Mouse (Mus musculus) liver, embryonic 12.5 days (tissue): ENCODE data around the gene Gpr171. TPM values are rescaled to one million over a fixed set of nuclear protein-coding genes. Genes with fewer than 3 reads are reported as not detected.
A peak's percentile ranks its signal among the peaks of the same experiment; 100 is the strongest.
"Not testable (repeated sequence)": the region's sequence is repeated elsewhere in the genome, so short reads cannot be mapped to it uniquely, and the experiment has no call there.

ENCODE experiments used
- ATAC-seq: fragments of 200-750 bp; cut with Nextera tagmentation; 2 replicates; pipeline ENCODE4 v1.8.0; 2017; ENCODE audit warnings: moderate number of reproducible peaks, mild to moderate bottlenecking, moderate library complexity
- H3K27ac ChIP-seq: fragments of 300-500 bp; sonication (generic); 2 replicates; pipeline ENCODE4 v1.5.1; 2016; ENCODE audit warnings: mild to moderate bottlenecking
- H3K27me3 ChIP-seq: fragments of 300-500 bp; sonication (generic); replicated peaks from 2 replicates; pipeline ENCODE4 v1.6.1; 2016; ENCODE audit warnings: mild to moderate bottlenecking, moderate library complexity
- H3K36me3 ChIP-seq: fragments of 300-500 bp; sonication (generic); 2 replicates; pipeline ENCODE4 v1.6.1; 2016; ENCODE audit warnings: mild to moderate bottlenecking, moderate library complexity
- H3K4me1 ChIP-seq: fragments of 300-500 bp; sonication (generic); 2 replicates; pipeline ENCODE4 v1.6.1; 2016
- H3K4me2 ChIP-seq: fragments of 300-500 bp; sonication (generic); 2 replicates; pipeline ENCODE4 v1.6.1; 2016; ENCODE audit warnings: mild to moderate bottlenecking, moderate library complexity
- H3K4me3 ChIP-seq: fragments of 300-500 bp; sonication (generic); 2 replicates; pipeline ENCODE4 v1.5.1; 2016; ENCODE audit warnings: mild to moderate bottlenecking, moderate library complexity
- H3K9ac ChIP-seq: fragments of 300-500 bp; sonication (generic); 2 replicates; pipeline ENCODE4 v1.6.1; 2016; ENCODE audit warnings: mild to moderate bottlenecking, moderate library complexity
- H3K9me3 ChIP-seq: fragments of 300-500 bp; sonication (generic); replicated peaks from 2 replicates; pipeline ENCODE4 v1.6.1; 2016; ENCODE audit warnings: mild to moderate bottlenecking, moderate library complexity
- WGBS: fragments of 180-500 bp; shearing (Covaris S2); methylation state at CpG from one replicate; pipeline ENCODE4 v1.1.7; 2016; ENCODE audit not compliant: insufficient replicate concordance; 5-methylcytosine and 5-hydroxymethylcytosine counted together
- polyA plus RNA-seq: library from polyadenylated mRNA; unstranded; fragments of >200 nt; fragmentation: Nextera tagmentation; extraction: Ambion mirVana; gene quantifications from 2 replicates; pipeline ENCODE4 v1.2.1, GENCODE M21; 2016

The Gpr171 gene
- polyA plus RNA-seq, 1 experiment from 2014 or later = 2.3 TPM

DNA sequence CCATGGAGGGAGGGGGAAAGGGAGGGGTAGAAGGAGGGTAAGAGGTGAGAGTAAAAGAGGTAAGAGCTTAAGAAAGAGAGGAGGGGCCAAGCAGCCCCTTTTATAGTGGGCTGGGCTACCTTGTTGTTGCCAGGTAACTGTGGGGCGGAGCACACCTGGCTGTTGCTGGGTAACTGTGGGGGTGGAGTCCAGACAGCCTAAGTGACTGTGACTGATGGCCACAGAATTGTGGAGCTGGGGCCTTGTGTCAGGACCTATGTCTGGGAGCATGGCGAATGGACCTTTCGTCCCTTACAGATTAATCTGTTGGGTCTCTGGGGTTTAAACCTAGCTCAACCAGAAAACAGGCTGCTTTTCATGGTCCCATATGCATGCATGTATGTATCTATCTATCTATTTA, 8.2 kb upstream of the Gpr171 start:
- H3K4me1 ChIP-seq = peaks cover 25% of the 10 kb centered on the region
- H3K4me3 ChIP-seq, H3K9ac ChIP-seq, H3K27me3 ChIP-seq, H3K9me3 ChIP-seq, H3K27ac ChIP-seq, ATAC-seq, H3K36me3 ChIP-seq, H3K4me2 ChIP-seq: not testable (repeated sequence)
- 73% methylated on average over 3 of the region's 3 CpGs for WGBS

DNA sequence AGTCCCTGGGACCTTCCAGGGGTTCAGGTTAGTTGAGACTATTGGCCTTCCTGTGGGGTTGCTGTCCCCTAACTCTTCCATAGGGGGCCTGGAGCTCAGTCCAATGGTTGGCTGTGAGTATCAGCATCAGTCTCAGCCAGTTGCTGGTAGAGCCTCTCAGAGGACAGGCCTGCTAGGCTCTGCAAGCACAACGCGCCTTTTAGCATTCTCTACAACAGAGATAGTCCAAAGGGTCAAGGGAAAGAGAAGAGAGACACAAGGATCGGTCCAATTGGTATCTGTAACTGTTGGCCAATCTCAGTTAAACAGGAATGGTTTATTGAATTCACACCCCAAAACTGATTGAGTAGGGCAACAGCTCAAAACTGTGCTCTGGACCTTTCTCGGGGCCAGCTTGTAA, 5.8 kb upstream of the Gpr171 start:
- WGBS = 74% methylated on average over 4 of the region's 4 CpGs
- H3K9me3 ChIP-seq = no peaks in the 10 kb centered on the region
- no peak overlapping the region for H3K4me3 ChIP-seq
- H3K36me3 ChIP-seq = no peaks in the 10 kb centered on the region
- no peak overlapping the region for H3K4me2 ChIP-seq
- H3K9ac ChIP-seq = no peak overlapping the region
- H3K27ac ChIP-seq = no peak overlapping the region
- H3K4me1 ChIP-seq = peaks cover 28% of the 10 kb centered on the region
- ATAC-seq = no peak
- no peaks in the 10 kb centered on the region for H3K27me3 ChIP-seq

DNA sequence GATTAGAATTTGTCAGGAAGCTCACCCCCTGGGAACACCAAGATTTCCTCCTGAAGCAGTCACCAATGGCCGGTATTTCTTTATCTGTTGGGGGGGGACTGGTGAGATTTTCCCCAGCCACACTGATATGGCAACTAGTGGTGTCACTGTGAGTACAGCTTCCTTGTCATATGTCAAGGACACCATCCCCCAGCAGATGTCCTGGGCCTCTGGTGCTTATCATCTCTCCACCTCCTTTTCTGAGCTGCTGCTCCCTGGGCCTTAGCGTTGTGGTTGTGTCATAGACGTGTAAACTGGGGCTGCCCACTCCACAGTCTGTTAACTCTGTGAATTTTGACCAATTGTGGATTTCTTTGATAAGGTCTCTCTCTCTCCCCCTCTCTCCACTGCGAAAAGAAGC, 2.8 kb upstream of the Gpr171 start:
- Histone ChIP-seq H3K36me3 (no peaks in the 10 kb centered on the region), H3K4me2 (no peak overlapping the region), H3K27ac (no peak overlapping the region), H3K27me3 (no peaks in the 10 kb centered on the region), H3K9ac (no peak overlapping the region), H3K4me1 (peaks cover 25% of the 10 kb centered on the region), H3K4me3 (no peak overlapping the region), H3K9me3 (no peaks in the 10 kb centered on the region)
- peak; percentile 78 for ATAC-seq
- WGBS = 11% methylated on average over 4 of the region's 4 CpGs

DNA sequence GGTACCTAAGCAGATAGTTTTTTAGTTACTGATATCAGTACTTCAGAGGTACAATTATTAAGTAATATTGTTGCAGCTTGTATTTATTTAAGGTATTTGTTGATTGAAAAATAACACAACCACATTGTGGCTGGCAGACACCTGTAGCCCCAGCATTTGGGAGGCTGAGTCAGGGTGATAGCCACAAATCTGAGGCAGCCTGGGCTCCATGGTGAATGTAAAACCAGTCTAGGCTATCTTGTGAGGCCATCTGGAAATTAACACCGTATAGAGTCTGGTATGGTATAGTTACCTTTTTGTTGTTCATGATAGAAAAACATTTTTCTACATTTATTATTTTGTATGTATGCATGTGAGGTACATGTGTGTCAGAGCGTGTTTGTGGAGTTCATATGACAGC, 525 bp upstream of the Gpr171 start:
- Histone ChIP-seq H3K27me3 (no peaks in the 10 kb centered on the region), H3K9me3 (no peaks in the 10 kb centered on the region), H3K4me2 (no peak overlapping the region), H3K4me3 (no peak overlapping the region), H3K9ac (no peak overlapping the region), H3K4me1 (peaks cover 34% of the 10 kb centered on the region), H3K36me3 (no peaks in the 10 kb centered on the region), H3K27ac (no peak overlapping the region)
- ATAC-seq = no peak
- WGBS = 59% methylated on average over 2 of the region's 2 CpGs

GRCm38 (mm10) chr3:59098540-59098939, 3.1 kb downstream of the Gpr171 start:
- 30% methylated on average over 10 of the region's 10 CpGs for WGBS
- Histone ChIP-seq H3K4me3 (no peak overlapping the region), H3K9me3 (no peaks in the 10 kb centered on the region), H3K4me1 (peaks cover 17% of the 10 kb centered on the region), H3K9ac (no peak overlapping the region), H3K27me3 (no peaks in the 10 kb centered on the region), H3K4me2 (no peak overlapping the region), H3K27ac (no peak overlapping the region), H3K36me3 (no peaks in the 10 kb centered on the region)
- no peak for ATAC-seq

GRCm38 (mm10) chr3:59097421-59097820, 4.2 kb downstream of the Gpr171 start:
- no peak overlapping the region for H3K27ac ChIP-seq
- 58% methylated on average over 6 of the region's 6 CpGs for WGBS
- 0 out of 2 replicates have a peak, but pooled peaks have one; percentile 24 for ATAC-seq

DNA sequence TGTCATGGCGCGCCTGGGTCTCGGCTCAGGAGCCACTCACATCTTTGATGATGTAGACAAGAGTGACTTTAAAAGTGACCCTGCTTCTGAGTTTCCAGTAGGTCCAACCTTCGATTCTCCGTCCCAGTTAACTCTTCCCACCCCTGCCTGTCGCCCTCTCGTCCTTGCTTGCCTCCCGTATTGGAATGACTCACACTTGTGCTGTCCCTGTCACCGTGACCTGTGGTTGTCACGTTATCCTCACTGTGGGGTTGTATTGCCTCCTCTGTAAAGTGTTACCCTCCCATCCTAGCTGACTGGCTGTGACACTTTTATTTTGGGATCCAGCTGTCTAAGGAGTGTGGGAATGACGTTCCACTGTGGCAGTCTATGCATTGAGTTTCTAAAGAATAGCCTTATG, 8.9 kb downstream of the Gpr171 start:
- WGBS = 72% methylated on average over 11 of the region's 11 CpGs
- ATAC-seq = no peak

More at GRCm38 (mm10) chr3:59097421-59097820, 4.2 kb downstream of the Gpr171 start:
- Histone ChIP-seq H3K4me2 (no peak overlapping the region), H3K4me1 (peaks cover 9% of the 10 kb centered on the region), H3K9ac (no peak overlapping the region), H3K4me3 (no peak overlapping the region), H3K9me3 (no peaks in the 10 kb centered on the region), H3K36me3 (no peaks in the 10 kb centered on the region), H3K27me3 (no peaks in the 10 kb centered on the region)

GRCm38 (mm10) chr3:59080919-59081318, 20.7 kb downstream of the Gpr171 start:
- Histone ChIP-seq H3K4me2 (no peak overlapping the region), H3K9me3 (no peaks in the 10 kb centered on the region), H3K9ac (no peak overlapping the region), H3K27me3 (no peaks in the 10 kb centered on the region), H3K27ac (no peak overlapping the region), H3K4me1 (peaks cover 9% of the 10 kb centered on the region; the same call in 1 of the 2 replicates), H3K4me3 (no peak overlapping the region), H3K36me3 (no peaks in the 10 kb centered on the region)
- 16% methylated on average over 7 of the region's 7 CpGs for WGBS
- ATAC-seq = no peak

More for the DNA sequence above, 8.9 kb downstream of the Gpr171 start:
- Histone ChIP-seq H3K4me3 (no peak overlapping the region), H3K27ac (no peak overlapping the region), H3K9ac (no peak overlapping the region), H3K4me1 (peaks cover under 1% of the 10 kb centered on the region; the same call in 1 of the 2 replicates), H3K9me3 (no peaks in the 10 kb centered on the region), H3K27me3 (no peaks in the 10 kb centered on the region), H3K4me2 (no peak overlapping the region), H3K36me3 (no peaks in the 10 kb centered on the region)

DNA sequence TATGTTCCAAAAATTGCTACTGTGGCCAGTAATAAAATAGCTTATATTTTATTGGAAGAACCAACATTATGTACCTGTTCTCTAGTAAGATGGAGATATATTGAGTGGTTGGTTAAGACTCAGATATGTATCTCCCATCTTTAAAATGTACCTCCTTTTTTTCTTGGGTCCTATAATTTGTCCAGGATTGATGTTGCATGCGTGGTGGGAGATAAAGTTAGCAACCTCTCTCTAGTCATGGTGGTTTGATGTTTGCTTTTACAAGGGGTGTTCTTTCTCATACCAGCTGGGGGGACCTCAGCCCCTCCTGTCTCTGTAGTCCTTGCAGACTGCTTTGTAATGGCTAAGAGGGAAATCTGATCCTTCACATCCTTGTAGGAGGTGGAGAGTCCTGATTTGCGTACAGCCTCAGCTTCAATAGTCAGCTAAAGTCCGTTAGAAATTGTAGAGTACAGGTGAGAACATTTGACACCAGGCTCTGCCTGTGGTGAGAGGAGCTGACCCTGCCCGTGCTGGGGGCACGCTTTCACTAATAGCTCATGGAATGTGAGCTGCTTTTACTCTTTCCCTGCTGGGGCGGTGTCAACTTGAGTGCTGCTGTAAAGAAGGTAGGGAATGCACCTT, 21.2 kb downstream of the Gpr171 start:
- Histone ChIP-seq H3K36me3 (no peaks in the 10 kb centered on the region), H3K4me3 (no peak overlapping the region), H3K27ac (no peak overlapping the region), H3K4me1 (peaks cover 9% of the 10 kb centered on the region; the same call in 1 of the 2 replicates), H3K4me2 (no peak overlapping the region), H3K9me3 (no peaks in the 10 kb centered on the region), H3K9ac (no peak overlapping the region), H3K27me3 (no peaks in the 10 kb centered on the region)
- no peak for ATAC-seq
- WGBS = 40% methylated on average over 6 of the region's 6 CpGs

DNA sequence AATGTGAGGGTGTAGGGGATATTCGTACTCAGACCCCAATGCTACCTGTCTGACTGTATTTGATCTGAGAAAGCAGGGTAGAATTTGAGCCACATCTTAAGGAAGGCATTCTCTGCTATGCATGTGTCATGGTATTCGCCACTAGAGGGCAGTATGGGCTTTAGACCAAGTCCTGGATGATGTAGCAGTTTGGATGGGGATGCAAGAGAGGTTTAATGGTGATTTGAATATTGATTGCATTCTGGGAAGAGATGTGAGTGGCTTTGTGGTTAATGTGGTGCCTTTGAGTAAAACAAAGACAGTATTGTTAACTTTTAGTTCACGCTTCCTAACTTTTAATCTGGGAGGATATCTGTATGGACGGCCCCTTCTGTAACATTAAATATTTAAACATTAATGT, 22.3 kb downstream of the Gpr171 start:
- ATAC-seq = no peak
- 27% methylated on average over 4 of the region's 4 CpGs for WGBS
- H3K27me3 ChIP-seq = no peaks in the 10 kb centered on the region

DNA sequence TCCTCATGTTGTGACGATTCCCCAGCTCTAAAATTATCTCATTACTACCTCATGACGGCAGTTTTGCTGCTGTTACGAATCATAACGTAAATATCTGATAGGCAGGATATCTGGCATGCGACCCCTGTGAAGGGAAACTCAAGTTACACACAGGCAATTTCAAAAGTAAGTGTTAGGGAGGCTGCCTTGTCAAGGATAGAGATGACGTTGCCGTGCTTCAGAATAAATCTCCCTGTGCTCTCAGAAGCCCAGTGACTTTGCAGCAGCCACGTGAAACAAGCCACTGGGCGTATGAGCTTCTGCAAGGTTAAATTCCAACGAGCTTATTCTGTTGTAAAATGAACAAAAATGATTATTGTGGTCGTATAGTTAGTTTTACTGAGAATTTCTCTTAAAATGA, 23.0 kb downstream of the Gpr171 start:
- peaks cover 9% of the 10 kb centered on the region; the same call in 1 of the 2 replicates for H3K4me1 ChIP-seq
- H3K9me3 ChIP-seq = no peaks in the 10 kb centered on the region
- WGBS = 62% methylated on average over 11 of the region's 11 CpGs
- no peaks in the 10 kb centered on the region for H3K36me3 ChIP-seq
- H3K27ac ChIP-seq = no peak overlapping the region
- H3K9ac ChIP-seq = no peak overlapping the region
- H3K4me2 ChIP-seq = no peak overlapping the region
- H3K4me3 ChIP-seq = no peak overlapping the region
- no peak for ATAC-seq
- H3K27me3 ChIP-seq = no peaks in the 10 kb centered on the region

More for the DNA sequence above, 22.3 kb downstream of the Gpr171 start:
- Histone ChIP-seq H3K4me2 (no peak overlapping the region), H3K9me3 (no peaks in the 10 kb centered on the region), H3K4me3 (no peak overlapping the region), H3K4me1 (peaks cover 9% of the 10 kb centered on the region; the same call in 1 of the 2 replicates), H3K9ac (no peak overlapping the region), H3K36me3 (no peaks in the 10 kb centered on the region), H3K27ac (no peak overlapping the region)

DNA sequence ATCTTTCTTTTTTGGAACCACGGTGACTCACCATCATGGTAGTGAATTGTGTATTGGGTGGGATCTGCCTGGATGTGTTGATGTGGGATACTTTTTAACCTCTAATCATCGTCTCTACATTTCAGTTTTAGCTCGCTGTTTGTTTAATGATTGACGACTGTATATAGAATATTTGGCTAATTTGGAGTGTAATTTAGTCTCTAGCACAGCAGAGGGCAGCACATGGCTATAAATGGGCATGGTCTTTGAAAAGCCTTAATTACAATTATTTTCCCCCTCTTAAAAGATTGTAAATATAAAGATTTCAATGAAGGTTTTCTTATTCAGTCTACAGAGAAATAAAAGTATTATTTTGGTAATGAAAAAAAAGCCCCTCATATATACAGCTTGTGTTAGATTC, 24.3 kb downstream of the Gpr171 start:
- Histone ChIP-seq H3K9ac (no peak overlapping the region), H3K4me3 (no peak overlapping the region), H3K4me1 (peaks cover 9% of the 10 kb centered on the region; the same call in 1 of the 2 replicates), H3K27me3 (no peaks in the 10 kb centered on the region), H3K27ac (no peak overlapping the region), H3K9me3 (no peaks in the 10 kb centered on the region), H3K4me2 (no peak overlapping the region), H3K36me3 (no peaks in the 10 kb centered on the region)
- no peak for ATAC-seq
- 37% methylated on average over 4 of the region's 4 CpGs for WGBS

DNA sequence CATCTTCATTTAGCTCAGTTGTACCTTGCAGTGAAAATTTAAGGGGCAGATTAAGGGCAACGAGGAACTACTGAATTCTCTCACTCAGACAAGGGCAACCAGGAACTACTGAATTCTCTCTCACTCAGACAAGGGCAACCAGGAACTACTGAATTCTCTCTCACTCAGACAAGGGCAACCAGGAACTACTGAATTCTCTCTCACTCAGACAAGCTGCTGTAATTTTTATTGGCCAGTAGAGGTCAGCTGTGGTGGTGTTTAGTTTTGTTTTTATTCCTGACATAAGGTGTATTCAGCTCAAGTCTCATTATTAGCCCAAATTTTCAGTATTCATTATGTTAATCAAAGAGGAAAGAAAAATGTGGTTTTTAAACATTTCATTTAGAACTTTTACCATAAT, 32.5 kb downstream of the Gpr171 start:
- H3K4me2 ChIP-seq, H3K36me3 ChIP-seq, H3K4me1 ChIP-seq, H3K9ac ChIP-seq, H3K27ac ChIP-seq, H3K4me3 ChIP-seq, H3K27me3 ChIP-seq, ATAC-seq, H3K9me3 ChIP-seq: not testable (repeated sequence)
- WGBS = 30% methylated on average over 1 of the region's 1 CpGs
